Mouse (Mus musculus) right cerebral cortex, postnatal 25 days (tissue): Measurements from ENCODE around the gene Map4.
A peak's percentile ranks its signal among the peaks of the same experiment; 100 is the strongest.

Experiments
- DNase-seq: peaks from one replicate; pipeline ENCODE4 v3.0.0; 2022

Map4 gene

DNA sequence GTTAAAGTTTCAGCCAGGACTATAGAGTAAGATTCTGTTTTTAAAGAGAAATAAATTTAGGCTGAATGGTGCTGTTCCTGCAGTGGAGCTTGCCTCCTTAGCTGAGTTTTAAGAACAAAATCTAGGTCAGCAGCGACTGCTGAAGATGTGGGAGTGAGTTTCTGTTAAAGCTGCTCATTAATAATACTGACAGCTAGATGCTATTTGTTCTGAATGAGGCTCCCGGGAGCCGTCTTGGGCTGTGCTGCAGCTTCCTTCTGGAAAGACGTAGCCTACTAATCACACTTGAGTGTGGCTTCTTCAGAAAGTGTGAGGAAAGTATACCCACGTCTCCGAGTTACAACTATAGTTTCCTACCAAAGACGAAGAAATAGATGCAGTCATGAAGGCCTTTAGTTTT, 88.0 kb downstream of the Map4 start:
- no peak for DNase-seq

GRCm38 (mm10) chr9:110020405-110020804, 89.1 kb downstream of the Map4 start:
- peak; percentile 20 for DNase-seq

DNA sequence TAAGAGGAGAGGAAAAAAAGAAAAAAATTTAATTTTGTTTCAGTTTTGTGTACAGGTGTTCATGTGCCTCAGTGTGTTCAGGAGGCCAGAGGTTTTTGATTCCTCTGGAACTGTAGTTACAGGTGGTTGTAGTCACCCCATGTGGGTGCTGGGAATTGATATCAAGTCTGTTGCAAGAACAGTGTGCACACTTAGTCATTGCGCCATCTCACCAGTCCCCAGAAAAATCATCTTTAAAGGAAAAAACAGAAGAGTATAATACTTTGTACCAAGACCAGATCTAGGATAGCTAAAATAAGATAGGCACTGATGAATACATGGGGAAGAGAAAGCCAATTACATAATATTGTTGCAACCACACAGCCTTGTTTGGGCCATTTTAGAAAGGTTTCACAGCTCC, 90.2 kb downstream of the Map4 start:
- DNase-seq = no peak

- no peak for DNase-seq
Observed at GRCm38 (mm10) chr9:110022151-110022550, 90.9 kb downstream of the Map4 start.

- no peak for DNase-seq
Observed at GRCm38 (mm10) chr9:110035091-110035490, 103.8 kb downstream of the Map4 start.

DNA sequence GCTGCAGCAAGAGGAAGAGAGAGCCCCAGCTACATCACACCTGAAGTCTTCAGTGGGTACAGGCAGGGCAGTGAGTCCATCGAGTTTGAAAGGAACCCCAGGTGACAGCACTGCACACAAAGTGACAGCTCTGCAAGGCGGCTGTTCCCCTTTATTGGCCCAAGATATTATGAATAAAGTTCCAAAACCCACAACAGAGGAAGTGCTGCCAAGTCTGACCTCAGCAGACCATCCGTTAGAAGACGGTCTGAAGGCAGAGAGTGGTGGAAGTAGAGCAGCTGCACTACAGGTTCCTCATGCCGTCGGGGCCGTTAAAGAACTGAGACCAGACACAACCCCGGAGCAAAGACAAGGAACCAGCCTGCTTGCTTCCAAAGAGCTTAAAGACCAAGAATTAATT, 106.6 kb downstream of the Map4 start:
- DNase-seq = no peak

- no peak for DNase-seq
Observed at GRCm38 (mm10) chr9:110038485-110038884, 107.2 kb downstream of the Map4 start.

DNA sequence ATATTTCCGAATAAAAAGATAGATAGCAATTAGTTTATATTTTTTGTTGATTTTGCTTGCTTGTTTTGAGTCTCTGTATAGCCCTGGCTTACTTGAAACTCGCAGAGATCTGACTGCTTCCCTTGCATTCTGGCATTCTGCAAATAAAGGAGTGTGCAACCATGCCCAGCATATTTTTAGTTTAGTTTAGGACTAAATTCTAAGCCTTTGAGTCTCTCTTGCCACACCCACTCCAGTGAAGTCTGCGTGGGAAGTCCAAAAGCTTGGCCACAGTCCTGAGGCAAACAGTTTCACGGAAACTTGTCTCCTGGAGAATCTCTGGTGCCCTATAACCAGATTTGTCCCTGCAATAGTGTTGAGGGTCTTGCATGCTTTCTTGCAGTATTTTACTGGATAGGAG, 113.1 kb downstream of the Map4 start:
- DNase-seq = peak; percentile 23

GRCm38 (mm10) chr9:110045763-110046377, 114.6 kb downstream of the Map4 start:
- no peak for DNase-seq

- no peak for DNase-seq
Observed at GRCm38 (mm10) chr9:110047260-110047659, 116.0 kb downstream of the Map4 start.

GRCm38 (mm10) chr9:110047857-110048256, 116.6 kb downstream of the Map4 start:
- no peak for DNase-seq

DNA sequence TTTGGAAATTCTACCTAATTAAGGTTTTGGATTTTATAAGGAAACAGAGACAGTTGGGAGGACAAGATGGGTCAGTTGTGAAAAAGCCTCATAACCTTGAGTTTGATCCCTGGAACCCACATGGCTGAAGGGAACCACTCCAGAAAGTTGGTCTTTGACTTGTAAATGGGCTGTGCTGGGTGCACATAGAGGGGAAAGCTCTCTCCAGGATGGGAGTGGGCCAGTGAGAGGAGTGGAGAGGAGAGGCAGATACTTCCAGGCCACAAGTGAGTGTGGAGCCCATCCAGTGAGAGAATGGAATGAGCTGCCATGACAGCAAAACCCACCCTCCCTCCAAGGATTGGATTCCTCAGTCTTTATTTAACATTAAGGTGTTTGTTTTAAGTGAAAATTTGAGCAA, 119.9 kb downstream of the Map4 start:
- peak; percentile 14 for DNase-seq

DNA sequence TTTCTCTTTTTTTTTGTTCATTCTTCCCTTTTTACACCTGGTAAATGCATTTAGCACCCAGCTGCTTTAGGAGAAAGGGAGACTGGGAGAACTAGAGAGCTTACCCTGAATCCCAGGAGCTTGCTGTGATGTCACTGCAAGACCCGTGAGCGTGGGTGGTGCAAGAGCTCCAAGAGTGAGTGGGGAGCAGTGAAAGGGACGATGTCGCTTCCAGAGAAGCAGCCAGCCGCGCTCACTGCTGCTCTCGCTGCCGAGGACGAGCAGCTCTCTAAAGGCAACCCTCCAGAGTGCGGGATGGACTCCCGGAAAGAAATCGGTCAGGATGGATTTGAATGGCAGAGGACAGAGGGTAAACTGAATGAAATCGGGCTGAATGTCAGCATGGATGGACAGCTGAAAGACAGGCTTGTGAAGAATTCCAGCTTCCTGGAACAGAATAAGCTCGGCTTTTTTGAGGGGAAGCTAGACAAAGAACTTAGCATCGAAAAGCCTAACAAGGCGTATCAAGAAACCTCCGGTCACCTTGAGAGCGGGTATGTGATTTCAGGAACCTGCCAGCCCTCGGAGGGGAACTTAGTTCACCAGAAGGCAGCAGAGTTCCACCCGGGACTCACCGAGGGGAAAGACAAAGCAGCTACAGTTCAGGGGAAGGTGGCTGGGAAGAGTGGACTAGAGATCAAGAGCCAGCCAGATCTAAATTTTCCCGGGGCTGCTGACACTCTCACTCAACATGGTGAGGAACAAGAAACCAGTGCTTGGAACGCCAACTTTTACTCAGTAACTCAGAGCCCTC, 120.8 kb downstream of the Map4 start:
- DNase-seq = peak; percentile 82

DNA sequence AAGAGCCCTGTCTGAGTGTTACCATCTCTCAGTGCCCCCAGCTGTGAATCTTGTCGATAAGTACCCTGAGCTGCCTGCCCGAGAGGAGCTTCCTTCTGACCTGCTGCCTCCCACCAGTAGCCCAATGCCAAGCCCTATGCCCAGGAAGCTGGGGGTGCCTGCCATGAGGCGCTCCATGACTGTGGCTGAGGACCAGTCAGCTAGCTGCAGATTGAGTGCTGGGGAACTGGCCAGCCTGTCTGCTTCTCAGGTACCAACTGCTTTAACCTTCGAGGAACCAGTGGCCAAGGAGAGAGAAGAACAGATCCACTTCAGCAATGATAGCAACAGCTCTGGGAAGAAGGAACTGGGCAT, 121.7 kb downstream of the Map4 start:
- no peak for DNase-seq

DNA sequence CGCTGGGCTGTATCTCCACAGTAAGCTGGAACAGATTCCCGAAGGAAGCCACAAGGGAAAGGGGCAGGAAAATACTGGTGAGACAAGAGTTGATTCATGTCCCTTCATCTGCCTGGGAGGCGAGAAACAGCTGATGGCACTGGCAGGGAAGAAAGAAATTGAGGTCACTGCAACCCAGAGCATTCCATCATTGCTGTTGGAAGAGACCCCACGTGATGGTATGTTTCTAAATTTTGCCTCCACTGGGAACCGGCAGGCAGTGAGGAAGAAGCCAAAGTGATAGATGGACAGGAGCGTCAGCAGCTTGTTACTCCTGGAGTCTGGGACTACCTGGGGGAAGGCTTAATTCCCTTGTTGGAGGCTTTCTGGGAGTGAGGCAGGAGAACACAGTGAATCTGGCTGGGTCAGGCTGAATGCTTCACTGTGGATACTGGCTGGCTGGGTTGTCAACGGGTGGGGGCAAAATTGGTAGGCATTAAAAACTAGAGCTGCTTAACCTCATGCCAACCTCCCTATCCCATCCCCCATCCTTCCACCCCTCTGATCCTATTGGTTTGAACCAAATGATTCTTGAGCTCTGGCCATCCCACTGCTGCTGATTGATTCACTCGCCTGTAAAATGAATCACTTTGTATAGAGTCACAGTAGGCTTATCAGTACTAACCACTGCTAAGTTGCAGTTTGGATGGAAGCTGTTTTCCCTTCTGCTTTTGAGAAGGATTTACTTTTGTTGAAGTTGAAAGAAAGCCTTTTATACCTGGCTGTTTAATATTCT, 122.2 kb downstream of the Map4 start:
- peak; percentile 64 for DNase-seq

GRCm38 (mm10) chr9:110054080-110054421, 122.8 kb downstream of the Map4 start:
- DNase-seq = no peak

DNA sequence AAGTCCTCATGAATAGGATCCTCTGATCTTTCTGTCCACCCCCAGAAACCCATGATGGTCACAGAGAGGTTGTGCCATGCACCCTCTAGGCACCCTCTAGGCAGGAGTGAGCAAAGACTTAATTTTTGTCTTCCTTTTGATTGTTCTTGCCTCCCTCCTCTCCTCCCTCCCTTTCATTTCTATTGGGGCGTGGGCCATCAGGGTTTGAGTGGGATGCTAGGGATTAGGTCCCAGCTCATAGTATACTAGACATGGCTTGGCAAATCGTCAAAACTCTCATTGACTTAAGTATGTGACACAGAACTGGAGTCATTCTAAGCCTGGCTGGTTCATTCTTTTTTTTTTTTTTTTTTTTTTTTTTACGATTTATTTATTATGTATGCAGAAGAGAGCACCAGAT, 123.5 kb downstream of the Map4 start:
- DNase-seq = no peak

DNA sequence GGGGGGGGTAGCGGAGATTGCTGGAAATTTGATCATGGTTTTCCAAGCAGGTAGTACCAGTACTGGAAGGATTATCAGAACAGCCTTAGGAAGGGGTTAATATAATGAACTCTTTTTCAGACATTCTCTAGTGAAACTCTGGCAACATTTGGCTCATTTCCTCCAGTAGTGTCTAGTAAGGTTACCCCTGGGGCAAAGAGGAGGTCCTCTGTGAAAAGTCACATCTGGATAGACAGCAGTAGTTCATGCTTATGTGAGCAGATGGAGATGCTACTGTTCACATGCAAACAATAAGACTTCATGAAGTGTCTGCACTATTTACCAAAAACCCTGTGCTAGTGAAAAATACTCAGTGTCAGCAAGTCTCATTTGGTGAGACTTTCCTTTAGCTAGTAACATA, 125.9 kb downstream of the Map4 start:
- DNase-seq = no peak

- no peak for DNase-seq
Observed at GRCm38 (mm10) chr9:110060761-110061160, 129.5 kb downstream of the Map4 start.

GRCm38 (mm10) chr9:110062405-110062804, 131.1 kb downstream of the Map4 start:
- DNase-seq = no peak

DNA sequence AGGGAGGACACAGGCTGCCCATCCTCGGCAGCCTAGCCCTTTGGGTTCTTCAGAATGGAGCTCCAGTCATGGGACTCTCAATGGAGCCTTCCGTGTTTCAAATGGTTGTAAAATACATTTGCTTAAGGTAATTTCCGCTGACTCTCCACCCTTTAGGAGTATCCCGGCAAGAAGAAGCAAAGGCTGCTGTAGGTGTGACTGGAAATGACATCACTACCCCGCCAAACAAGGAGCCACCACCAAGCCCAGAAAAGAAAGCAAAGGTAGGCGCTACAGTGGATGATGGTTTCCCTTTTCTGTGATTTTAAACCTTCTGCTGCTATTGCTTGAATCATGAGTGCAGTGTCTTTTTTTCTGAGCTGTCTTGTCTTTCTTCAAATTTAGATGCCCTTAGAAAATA, 131.6 kb downstream of the Map4 start:
- DNase-seq = no peak

DNA sequence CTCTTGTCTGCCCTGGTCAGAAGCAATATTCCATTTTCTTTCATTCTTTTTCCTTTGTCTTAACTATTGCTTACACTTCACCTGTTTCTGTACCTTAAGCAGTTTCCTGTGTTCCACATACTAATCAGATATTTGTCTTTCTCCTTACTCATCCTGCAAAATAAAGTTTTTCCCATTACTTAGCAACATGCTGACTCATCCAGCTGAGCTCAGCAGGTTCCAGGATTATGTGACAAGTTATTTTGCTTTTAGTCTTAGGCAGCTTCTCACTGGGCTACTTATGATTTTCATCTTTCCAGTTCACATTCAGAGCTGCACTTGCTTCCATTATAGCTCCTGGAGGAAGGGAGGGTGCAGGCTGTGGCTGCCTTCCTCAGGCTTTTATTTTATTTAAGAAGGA, 133.4 kb downstream of the Map4 start:
- DNase-seq = no peak

GRCm38 (mm10) chr9:110068745-110069144, 137.5 kb downstream of the Map4 start:
- DNase-seq = no peak

GRCm38 (mm10) chr9:110070358-110070757, 139.1 kb downstream of the Map4 start:
- DNase-seq = no peak
